Mouse (Mus musculus): ENCODE measurements around the gene Usp18. TPM values are rescaled to one million over a fixed set of nuclear protein-coding genes. Genes with fewer than 3 reads are reported as not detected.

Usp18 gene
- total RNA-seq (2021) = 1 to 10 TPM in 1 of 2 experiments, under 1 TPM in 1; 0.39 to 1.1 TPM

DNA sequence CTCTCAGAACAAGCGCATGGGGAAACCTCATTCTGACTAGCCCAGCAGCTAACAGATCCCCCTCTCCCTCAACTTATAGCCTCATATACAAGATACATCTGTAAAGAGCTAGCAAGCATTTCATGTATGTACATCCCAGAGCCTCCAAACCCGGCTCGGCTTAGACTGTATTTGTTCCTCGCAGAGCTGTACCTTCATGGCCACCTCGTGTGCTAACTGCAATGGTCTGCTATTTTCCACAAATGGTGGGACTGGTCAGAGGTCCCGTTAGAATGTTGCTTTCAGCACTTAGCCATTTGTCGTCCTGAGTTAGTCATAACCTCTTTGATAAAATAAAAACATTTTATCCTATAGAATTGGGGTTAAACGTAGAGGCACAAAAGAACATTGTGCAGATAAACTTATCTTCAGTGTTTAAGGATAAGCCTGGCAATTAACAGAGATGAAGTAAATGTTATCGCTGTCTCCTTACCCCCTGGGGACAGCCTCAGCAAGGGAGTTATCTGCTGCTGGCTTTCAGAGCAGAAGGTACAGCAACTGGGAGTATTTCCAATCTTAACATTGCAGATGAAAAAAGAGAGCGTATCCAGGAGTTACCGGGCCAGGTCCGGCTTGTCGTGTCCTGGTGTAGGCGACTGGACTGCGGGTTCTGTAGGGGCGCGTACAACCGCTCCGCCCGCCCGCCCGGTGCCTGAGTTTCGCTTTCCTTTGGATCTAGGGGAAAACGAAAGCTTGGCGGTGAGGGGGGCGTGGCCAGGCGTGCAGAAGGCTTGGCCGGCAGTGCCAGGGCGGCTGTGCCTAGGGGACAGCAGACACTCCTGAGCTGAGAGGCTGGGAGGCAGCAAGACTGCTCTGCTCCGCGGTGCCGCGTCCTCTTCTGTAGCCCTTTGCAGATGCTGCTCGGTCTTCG, at the start of gene Usp18:
Gene Usp18, plus strand, starts transcription at position 780 of the 910 bp plus-strand sequence.
- intact Hi-C loops (cut with DNase I) = loop anchor here (1.0 kb wide), 1 partner anchor 61 kb away; no protein-coding TSS in a partner anchor
- peak; percentile 51 to 57 for DNase-seq (ENCODE audit: low spot score in 2 of 2)

- intact Hi-C loops (cut with DNase I) = no loop called here
- no peak for DNase-seq (ENCODE audit: low spot score in 2 of 2)
Observed at GRCm38 (mm10) chr6:121197807-121198365, 47.8 kb upstream of the Usp18 start.

DNA sequence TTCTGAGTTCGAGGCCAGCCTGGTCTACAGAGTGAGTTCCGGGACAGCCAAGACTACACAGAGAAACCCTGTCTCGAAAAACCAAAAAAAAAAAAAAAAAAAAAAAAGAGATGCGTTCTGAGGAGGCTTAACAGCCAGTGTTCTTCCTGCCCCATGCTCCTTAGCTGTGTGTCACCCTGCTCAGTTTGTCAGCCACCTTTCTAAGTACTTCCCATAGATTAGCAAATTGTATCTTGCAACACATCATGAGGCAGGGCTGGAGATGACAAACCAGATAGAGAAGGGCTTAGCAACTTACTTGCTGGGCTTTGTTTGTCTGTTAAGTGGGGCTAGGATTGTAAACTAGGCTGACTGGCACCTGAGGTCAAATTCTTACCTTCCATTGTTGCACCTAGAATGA, 45.2 kb upstream of the Usp18 start:
- intact Hi-C loops (cut with DNase I) = no loop called here
- DNase-seq (ENCODE audit: low spot score in 2 of 2) = no peak

DNA sequence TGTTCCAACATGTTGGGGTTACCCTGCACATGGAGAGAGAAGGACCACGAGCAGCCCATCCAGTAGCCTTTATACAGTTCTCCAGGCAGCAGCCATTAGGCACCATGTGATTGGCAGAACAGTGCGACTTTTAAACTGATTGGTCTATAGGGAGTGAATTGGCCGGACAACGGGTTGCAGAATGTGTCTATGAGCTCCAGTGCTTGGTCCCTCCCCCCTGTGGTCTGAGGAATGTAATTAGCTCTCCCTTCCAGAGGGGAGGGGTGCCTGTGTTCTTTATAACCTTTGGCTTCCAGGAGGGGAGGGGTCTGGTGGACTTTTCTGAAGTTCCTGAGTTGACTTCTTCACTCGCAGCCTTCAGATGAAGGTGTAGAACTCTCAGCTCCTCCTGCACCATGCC, 43.7 kb upstream of the Usp18 start:
- intact Hi-C loops (cut with DNase I) = no loop called here
- DNase-seq (ENCODE audit: low spot score in 2 of 2) = no peak

- intact Hi-C loops (cut with DNase I) = no loop called here
Observed at GRCm38 (mm10) chr6:121206481-121206880, 39.2 kb upstream of the Usp18 start.

GRCm38 (mm10) chr6:121209584-121209983, 36.1 kb upstream of the Usp18 start:
- intact Hi-C loops (cut with DNase I) = no loop called here
- no peak for DNase-seq (ENCODE audit: low spot score in 2 of 2)

More at GRCm38 (mm10) chr6:121206481-121206880, 39.2 kb upstream of the Usp18 start:
- no peak for DNase-seq (ENCODE audit: low spot score in 2 of 2)

DNA sequence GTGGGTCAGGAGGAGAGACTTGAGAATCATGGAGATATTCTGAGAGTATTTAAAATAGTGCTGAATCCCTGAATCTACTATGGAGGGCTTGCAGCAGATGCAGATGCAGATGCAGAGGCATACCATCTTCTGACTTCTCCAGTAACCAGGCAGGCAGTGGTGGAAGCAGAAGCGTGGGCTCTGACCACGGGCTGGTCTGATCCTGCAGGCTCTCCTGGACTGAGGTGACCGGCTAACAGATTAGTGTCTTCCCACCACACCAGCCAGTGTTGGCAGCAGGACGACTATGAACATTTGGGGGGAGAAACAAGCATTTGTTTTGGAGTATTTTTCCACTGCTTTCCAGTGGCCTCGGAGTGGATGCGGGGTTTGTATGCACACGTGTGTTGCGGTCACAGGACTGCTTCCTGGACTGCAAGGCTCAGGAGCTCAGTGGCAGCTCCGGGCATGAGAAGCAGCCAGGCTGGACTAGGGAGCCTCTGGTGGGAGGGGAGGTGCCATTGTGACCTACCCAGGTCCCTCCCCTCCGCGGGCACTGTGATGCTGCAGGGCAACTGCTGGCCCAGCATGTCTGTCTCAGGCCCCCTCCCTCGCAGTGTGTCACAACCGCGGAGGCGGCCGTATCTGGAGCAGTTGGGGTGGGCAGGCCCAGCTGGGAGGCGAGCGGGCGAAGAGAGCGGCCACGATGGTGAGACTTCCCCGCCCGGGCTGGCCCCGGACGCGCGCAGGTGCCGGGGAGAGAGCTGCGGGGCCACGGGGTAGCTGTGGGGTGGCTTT, 35.4 kb upstream of the Usp18 start, which contains the start of gene Tuba8:
Gene Tuba8, plus strand, starts transcription at position 548 of the 777 bp plus-strand sequence.
- peak; percentile 50 to 78 for DNase-seq (ENCODE audit: low spot score in 2 of 2)
- intact Hi-C loops (cut with DNase I) = no loop called here

DNA sequence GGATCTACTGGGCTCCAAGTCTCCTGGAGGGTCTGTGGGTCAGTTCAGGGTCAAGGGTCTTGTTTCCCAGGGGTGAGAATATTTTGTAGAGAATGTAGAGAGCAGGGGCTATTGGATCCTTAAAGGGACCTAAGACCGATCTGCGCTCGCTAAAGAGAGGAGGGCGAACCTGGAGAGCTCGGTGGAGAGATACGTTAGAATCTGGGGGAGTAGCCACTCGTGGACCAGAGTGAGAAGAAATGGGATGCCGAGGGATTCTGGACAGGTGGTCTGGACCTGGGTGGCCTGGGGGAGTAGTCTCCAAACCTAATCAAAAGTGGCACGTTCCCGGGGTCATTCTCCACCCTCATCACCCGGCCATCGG, 34.8 kb upstream of the Usp18 start:
- intact Hi-C loops (cut with DNase I) = no loop called here
- no peak for DNase-seq (ENCODE audit: low spot score in 2 of 2)

DNA sequence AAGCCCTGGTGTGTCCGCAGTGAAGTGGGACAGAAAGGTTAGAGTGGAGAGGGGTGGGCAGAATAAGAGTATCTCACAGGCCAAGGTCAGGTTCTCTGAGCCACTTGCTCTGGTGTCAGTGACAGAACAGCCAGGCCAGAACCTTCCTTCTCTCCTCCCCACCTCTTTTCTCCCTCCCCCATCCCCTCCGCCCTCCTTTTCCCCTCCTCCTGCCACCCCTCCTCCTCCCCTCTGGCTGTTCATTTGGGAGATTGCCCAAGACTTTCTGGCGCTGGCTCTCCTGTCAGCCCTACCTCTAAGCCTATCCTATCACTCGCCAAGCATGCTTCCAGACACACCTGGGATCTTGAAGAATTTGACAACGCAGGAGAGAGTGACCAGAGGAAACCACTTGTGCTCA, 34.0 kb upstream of the Usp18 start:
- intact Hi-C loops (cut with DNase I) = no loop called here
- no peak for DNase-seq (ENCODE audit: low spot score in 2 of 2)

GRCm38 (mm10) chr6:121212988-121213387, 32.7 kb upstream of the Usp18 start:
- intact Hi-C loops (cut with DNase I) = no loop called here

GRCm38 (mm10) chr6:121214221-121214620, 31.5 kb upstream of the Usp18 start:
- no peak for DNase-seq (ENCODE audit: low spot score in 2 of 2)
- intact Hi-C loops (cut with DNase I) = no loop called here

More at GRCm38 (mm10) chr6:121212988-121213387, 32.7 kb upstream of the Usp18 start:
- no peak for DNase-seq (ENCODE audit: low spot score in 2 of 2)

GRCm38 (mm10) chr6:121214667-121215330, 30.9 kb upstream of the Usp18 start:
- intact Hi-C loops (cut with DNase I) = no loop called here
- DNase-seq (ENCODE audit: low spot score in 2 of 2) = peak in 1 of 2 experiments; percentile 13

- DNase-seq (ENCODE audit: low spot score in 2 of 2) = peak in 1 of 2 experiments; percentile 14
- intact Hi-C loops (cut with DNase I) = no loop called here
Observed at GRCm38 (mm10) chr6:121215336-121215735, 30.4 kb upstream of the Usp18 start.

- DNase-seq (ENCODE audit: low spot score in 2 of 2) = peak in 1 of 2 experiments; percentile 62
Observed at GRCm38 (mm10) chr6:121215896-121216295, 29.8 kb upstream of the Usp18 start.

DNA sequence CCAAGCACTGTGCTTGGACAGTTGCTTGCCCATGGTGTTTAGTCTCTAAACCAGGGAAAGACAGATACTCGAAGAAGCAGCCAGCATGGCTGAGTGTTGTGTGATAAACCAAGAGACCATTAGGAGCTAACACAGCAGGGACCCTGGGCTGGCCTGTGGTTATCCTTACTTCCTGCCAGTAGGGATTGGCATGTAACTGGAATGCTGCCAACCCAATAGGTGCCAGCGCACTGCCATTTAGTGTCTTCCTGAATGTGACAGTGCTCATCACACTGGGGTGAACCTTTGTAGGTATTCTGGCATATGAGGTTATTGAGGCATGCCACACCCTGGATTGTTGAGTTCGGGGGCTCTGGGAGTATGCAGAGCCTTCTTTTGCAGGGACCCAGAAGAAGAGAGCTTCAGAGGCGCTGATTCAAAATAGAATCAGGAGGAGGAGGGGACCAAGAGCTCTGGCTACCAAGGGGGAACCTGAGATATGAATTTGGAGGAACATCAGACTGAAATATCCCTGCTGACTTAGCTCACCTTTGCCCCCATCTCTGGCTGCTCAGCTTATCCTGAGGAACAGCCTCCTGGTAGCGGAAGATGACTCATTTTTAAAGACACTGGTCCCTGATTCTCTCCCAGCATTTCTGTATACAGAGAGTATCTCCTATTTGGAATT, 29.0 kb upstream of the Usp18 start:
- peak in 1 of 2 experiments; percentile 23 for DNase-seq (ENCODE audit: low spot score in 2 of 2)
- intact Hi-C loops (cut with DNase I) = no loop called here

More at GRCm38 (mm10) chr6:121215896-121216295, 29.8 kb upstream of the Usp18 start:
- intact Hi-C loops (cut with DNase I) = no loop called here

GRCm38 (mm10) chr6:121218002-121218401, 27.7 kb upstream of the Usp18 start:
- intact Hi-C loops (cut with DNase I) = no loop called here
- DNase-seq (ENCODE audit: low spot score in 2 of 2) = no peak

GRCm38 (mm10) chr6:121219406-121219805, 26.3 kb upstream of the Usp18 start:
- intact Hi-C loops (cut with DNase I) = no loop called here
- no peak for DNase-seq (ENCODE audit: low spot score in 2 of 2)

GRCm38 (mm10) chr6:121220181-121220580, 25.5 kb upstream of the Usp18 start:
- intact Hi-C loops (cut with DNase I) = no loop called here
- DNase-seq (ENCODE audit: low spot score in 2 of 2) = no peak

Data from left cerebral cortex, postnatal 25 days (tissue).